Mouse (Mus musculus) heart, embryonic 15.5 days (tissue): ENCODE measurements around the gene Gldn. TPM values are rescaled to one million over a fixed set of nuclear protein-coding genes. Genes with fewer than 3 reads are reported as not detected.

Experiments used
- ATAC-seq: fragments of 200-750 bp; cut with Nextera tagmentation; replicated peaks from 2 replicates; pipeline ENCODE4 v1.8.0; 2017; ENCODE audit warnings: low read depth, moderate TSS enrichment; ENCODE audit not compliant: insufficient number of reproducible peaks, insufficient read depth, low FRiP score
- H3K27ac ChIP-seq: fragments of 300-500 bp; sonication (generic); 2 replicates; pipeline ENCODE4 v1.5.1; 2015; ENCODE audit warnings: mild to moderate bottlenecking, inconsistent platforms
- H3K27me3 ChIP-seq: fragments of 300-500 bp; sonication (generic); 2 replicates; pipeline ENCODE4 v1.6.1; 2015; ENCODE audit warnings: inconsistent platforms
- H3K36me3 ChIP-seq: fragments of 300-500 bp; sonication (generic); 2 replicates; pipeline ENCODE4 v1.6.1; 2015; ENCODE audit warnings: mild to moderate bottlenecking, inconsistent platforms
- H3K4me1 ChIP-seq: fragments of 300-500 bp; sonication (generic); replicated peaks from 2 replicates; pipeline ENCODE4 v1.6.1; 2015; ENCODE audit warnings: inconsistent platforms
- H3K4me2 ChIP-seq: fragments of 300-500 bp; sonication (generic); 2 replicates; pipeline ENCODE4 v1.6.1; 2015; ENCODE audit warnings: inconsistent platforms, mild to moderate bottlenecking, moderate library complexity
- H3K4me3 ChIP-seq: fragments of 300-500 bp; sonication (generic); 2 replicates; pipeline ENCODE4 v1.5.1; 2015; ENCODE audit warnings: mild to moderate bottlenecking, inconsistent platforms
- H3K9ac ChIP-seq: fragments of 300-500 bp; sonication (generic); 2 replicates; pipeline ENCODE4 v1.6.1; 2015; ENCODE audit warnings: mild to moderate bottlenecking, inconsistent platforms
- H3K9me3 ChIP-seq: fragments of 300-500 bp; sonication (generic); replicated peaks from 2 replicates; pipeline ENCODE4 v1.6.1; 2016; ENCODE audit warnings: inconsistent platforms
- WGBS: fragments of 180-500 bp; shearing (Covaris S2); methylation state at CpG from one replicate; pipeline ENCODE4 v1.1.7; 2015; ENCODE audit warnings: mixed read lengths; 5-methylcytosine and 5-hydroxymethylcytosine counted together
- polyA plus RNA-seq: library from polyadenylated mRNA; unstranded; fragments of >200 nt; fragmentation: Nextera tagmentation; extraction: Ambion mirVana; gene quantifications from 2 replicates; pipeline ENCODE4 v1.2.1, GENCODE M21; 2015

Gene Gldn
- polyA plus RNA-seq: not detected in 2 replicates

GRCm38 (mm10) chr9:54286331-54286987 is at the start of gene Gldn:
Gldn (plus strand) TSS chr9:54286486.
- no peak within 1 kb of the TSS for H3K9ac ChIP-seq
- H3K4me3 ChIP-seq: peak within 1 kb of the TSS; percentile 33
- no peaks in the 10 kb centered on the region for H3K9me3 ChIP-seq
- no peak; the same call in 1 of the 2 replicates for ATAC-seq
- peak within 1 kb of the TSS; percentile 59 for H3K4me2 ChIP-seq
- H3K27me3 ChIP-seq: peaks cover 47% of the 10 kb centered on the region
- no peaks in the 10 kb centered on the region for H3K36me3 ChIP-seq
- H3K4me1 ChIP-seq: peaks cover 6% of the 10 kb centered on the region
- 2% methylated on average over 61 of the region's 61 CpGs for WGBS
- no peak within 1 kb of the TSS for H3K27ac ChIP-seq

DNA sequence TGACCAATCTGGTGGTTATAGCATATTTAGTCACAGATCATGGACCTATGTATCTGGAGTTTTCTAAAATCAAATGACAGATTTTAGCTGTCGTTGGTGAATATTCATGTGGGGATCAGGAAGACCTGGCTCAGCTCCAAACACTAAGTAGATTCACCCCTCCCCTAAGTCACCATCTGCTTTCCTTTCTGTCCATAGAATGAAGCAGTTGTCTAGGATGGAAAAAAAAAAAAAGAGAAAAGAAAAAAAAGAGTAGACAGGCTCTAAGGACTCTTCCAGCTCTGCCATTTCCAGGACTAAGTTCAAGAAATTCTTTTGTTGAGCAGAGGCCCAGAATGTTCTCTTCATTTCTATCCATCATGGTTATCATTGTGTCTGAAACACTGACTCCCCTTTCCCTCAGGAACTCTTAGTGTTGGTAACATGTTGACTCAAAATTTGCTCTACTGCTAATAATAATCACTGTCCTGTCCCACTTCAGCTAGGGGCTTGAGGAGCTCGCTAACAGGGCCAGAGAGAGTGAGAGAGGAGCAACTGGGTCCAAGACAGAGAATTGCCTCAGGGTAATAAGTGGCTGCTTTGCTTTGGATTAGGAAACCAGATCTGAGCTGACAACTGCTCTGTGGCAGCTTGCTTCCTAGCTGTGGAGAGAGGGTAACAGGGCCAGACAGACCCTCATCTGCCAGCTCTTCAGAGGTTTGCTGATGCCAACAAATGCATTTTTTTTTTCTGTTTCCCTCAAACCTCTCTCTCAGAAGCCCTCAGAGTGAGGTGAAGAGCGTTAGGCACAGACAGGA is 41.2 kb upstream of the Gldn start:
- H3K4me2 ChIP-seq: no peak overlapping the region
- H3K36me3 ChIP-seq: no peaks in the 10 kb centered on the region
- no peak overlapping the region for H3K9ac ChIP-seq
- H3K27ac ChIP-seq: no peak overlapping the region
- no peaks in the 10 kb centered on the region for H3K4me1 ChIP-seq
- no peaks in the 10 kb centered on the region for H3K9me3 ChIP-seq
- no peaks in the 10 kb centered on the region for H3K27me3 ChIP-seq
- ATAC-seq: no peak
- 62% methylated on average over 3 of the region's 3 CpGs for WGBS
- no peak overlapping the region for H3K4me3 ChIP-seq

DNA sequence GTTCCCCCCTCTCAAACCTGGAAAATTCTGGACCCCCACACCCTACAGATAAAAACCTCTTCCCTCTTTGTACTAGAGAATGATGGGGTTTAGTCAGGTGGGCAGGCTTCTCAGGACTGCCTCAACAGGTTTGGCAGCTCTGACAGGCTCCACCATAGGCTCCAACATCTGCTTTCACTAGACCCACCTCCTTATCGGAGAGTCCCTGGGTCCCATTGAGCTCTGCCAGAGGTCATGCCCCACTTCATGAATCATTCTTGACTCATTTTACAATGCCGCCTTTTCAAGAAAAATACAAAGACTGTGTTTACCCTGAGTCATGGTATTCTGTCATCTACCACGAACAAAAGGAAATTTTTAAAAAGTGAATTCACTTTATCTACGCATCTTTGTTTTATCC is 21.5 kb upstream of the Gldn start:
- Histone ChIP-seq H3K27ac (no peak overlapping the region), H3K9me3 (no peaks in the 10 kb centered on the region), H3K36me3 (no peaks in the 10 kb centered on the region), H3K4me1 (no peaks in the 10 kb centered on the region), H3K4me3 (no peak overlapping the region), H3K4me2 (no peak overlapping the region), H3K9ac (no peak overlapping the region), H3K27me3 (no peaks in the 10 kb centered on the region)
- ATAC-seq: no peak
- 73% methylated on average over 4 of the region's 4 CpGs for WGBS

- H3K36me3 ChIP-seq: no peaks in the 10 kb centered on the region
- no peak within 1 kb of the TSS for H3K27ac ChIP-seq
- ATAC-seq: no peak
- no peaks in the 10 kb centered on the region for H3K9me3 ChIP-seq
- H3K4me2 ChIP-seq: no peak within 1 kb of the TSS
- H3K4me1 ChIP-seq: no peaks in the 10 kb centered on the region
- H3K9ac ChIP-seq: no peak within 1 kb of the TSS
- H3K27me3 ChIP-seq: no peaks in the 10 kb centered on the region
- no peak within 1 kb of the TSS for H3K4me3 ChIP-seq
- WGBS: 70% methylated on average over 7 of the region's 7 CpGs
These were observed 18.3 kb upstream of the Gldn start, which contains the start of gene Cyp19a1 for GRCm38 (mm10) chr9:54268010-54268409. Cyp19a1 (minus strand) TSS chr9:54268110.

GRCm38 (mm10) chr9:54269987-54270386 is 16.3 kb upstream of the Gldn start:
- WGBS: 71% methylated on average over 6 of the region's 6 CpGs
- no peaks in the 10 kb centered on the region for H3K27me3 ChIP-seq
- H3K9me3 ChIP-seq: no peaks in the 10 kb centered on the region
- H3K9ac ChIP-seq: no peak overlapping the region
- no peak overlapping the region for H3K4me3 ChIP-seq
- no peaks in the 10 kb centered on the region for H3K4me1 ChIP-seq
- ATAC-seq: no peak
- H3K27ac ChIP-seq: no peak overlapping the region
- H3K36me3 ChIP-seq: no peaks in the 10 kb centered on the region
- H3K4me2 ChIP-seq: no peak overlapping the region

DNA sequence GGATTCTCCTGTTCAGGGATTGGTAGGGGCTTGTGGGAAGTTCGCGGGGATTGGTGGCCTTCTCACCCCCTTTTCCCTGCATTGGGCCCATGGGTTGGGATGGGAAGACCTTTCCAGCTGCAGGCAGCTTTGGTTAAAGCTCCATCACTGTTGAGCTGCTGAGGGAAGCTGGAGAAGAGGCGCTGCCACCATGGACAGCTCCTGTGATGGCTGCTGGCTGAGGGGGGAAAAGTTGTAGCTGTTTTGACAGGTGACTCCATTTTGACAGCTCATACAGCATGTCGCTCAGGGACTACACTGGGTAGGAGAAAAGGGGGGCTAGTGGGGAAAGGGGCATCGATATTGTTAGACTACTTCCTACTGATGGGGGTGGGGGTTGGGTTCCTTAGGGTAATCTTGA is 15.4 kb upstream of the Gldn start:
- no peak overlapping the region for H3K4me2 ChIP-seq
- no peak overlapping the region for H3K27ac ChIP-seq
- no peak overlapping the region for H3K4me3 ChIP-seq
- H3K36me3 ChIP-seq: no peaks in the 10 kb centered on the region
- H3K4me1 ChIP-seq: no peaks in the 10 kb centered on the region
- 22% methylated on average over 5 of the region's 5 CpGs for WGBS
- no peaks in the 10 kb centered on the region for H3K9me3 ChIP-seq
- H3K9ac ChIP-seq: no peak overlapping the region
- no peak for ATAC-seq
- no peaks in the 10 kb centered on the region for H3K27me3 ChIP-seq

DNA sequence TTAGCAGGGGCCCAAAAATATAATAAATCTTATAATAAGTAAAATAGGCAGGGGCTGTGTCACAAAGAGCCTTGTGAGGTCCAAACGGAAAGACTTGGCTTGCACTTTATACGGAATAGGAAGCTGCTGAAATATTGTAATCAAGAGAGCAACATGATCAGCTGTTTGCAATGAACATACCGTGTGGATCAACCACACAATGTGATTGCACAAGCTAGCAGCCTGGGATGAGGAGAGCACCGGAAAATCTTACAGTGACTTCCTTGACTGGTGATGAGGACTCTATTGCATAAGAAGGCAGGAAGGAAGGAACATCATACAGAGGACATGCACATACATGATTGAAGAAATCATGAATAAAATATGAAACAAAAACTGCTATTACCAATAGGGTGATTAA is 11.0 kb upstream of the Gldn start:
- H3K9me3 ChIP-seq: no peaks in the 10 kb centered on the region
- 80% methylated on average over 4 of the region's 4 CpGs for WGBS
- H3K4me3 ChIP-seq: no peak overlapping the region
- H3K4me1 ChIP-seq: no peaks in the 10 kb centered on the region
- no peak overlapping the region for H3K9ac ChIP-seq
- H3K36me3 ChIP-seq: no peaks in the 10 kb centered on the region
- H3K4me2 ChIP-seq: no peak overlapping the region
- H3K27me3 ChIP-seq: no peaks in the 10 kb centered on the region
- ATAC-seq: no peak
- H3K27ac ChIP-seq: no peak overlapping the region

DNA sequence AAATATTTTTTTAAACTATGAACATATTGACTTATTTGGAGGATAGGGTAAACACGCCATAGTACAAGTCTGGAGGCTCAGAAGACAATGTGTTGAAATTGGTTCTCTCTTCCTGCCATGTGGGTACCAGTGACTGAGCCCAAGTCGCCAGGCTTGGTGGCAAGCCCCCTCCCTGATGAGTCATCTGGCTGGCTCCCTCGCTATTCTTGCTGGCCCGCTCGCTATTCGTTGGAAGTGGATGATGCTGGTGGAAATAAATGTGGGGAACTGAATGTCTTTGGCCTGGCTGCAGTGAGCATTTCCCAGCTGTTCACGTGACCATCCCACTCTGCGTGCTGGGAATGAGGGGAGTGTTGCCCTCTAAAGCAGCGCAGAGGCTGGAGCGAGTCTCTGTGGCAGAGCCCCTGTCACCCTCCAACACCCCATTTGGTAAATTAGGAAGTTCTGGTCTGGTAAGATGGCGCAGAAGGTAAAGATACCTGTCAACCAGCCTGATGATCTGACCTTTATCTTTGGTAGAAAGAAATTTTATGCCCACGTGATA is 7.2 kb upstream of the Gldn start:
- no peak overlapping the region for H3K9ac ChIP-seq
- H3K4me3 ChIP-seq: no peak overlapping the region
- H3K27ac ChIP-seq: no peak overlapping the region
- H3K27me3 ChIP-seq: peaks cover 12% of the 10 kb centered on the region
- no peak for ATAC-seq
- no peaks in the 10 kb centered on the region for H3K9me3 ChIP-seq
- H3K36me3 ChIP-seq: no peaks in the 10 kb centered on the region
- no peaks in the 10 kb centered on the region for H3K4me1 ChIP-seq
- 74% methylated on average over 12 of the region's 12 CpGs for WGBS
- H3K4me2 ChIP-seq: no peak overlapping the region

GRCm38 (mm10) chr9:54287804-54288203 is 1.5 kb downstream of the Gldn start:
- no peaks in the 10 kb centered on the region for H3K9me3 ChIP-seq
- no peaks in the 10 kb centered on the region for H3K36me3 ChIP-seq
- no peak for ATAC-seq
- 69% methylated on average over 5 of the region's 5 CpGs for WGBS
- no peak overlapping the region for H3K4me2 ChIP-seq
- H3K4me3 ChIP-seq: no peak overlapping the region
- H3K27ac ChIP-seq: no peak overlapping the region
- H3K9ac ChIP-seq: no peak overlapping the region
- peaks cover 6% of the 10 kb centered on the region for H3K4me1 ChIP-seq
- peaks cover 46% of the 10 kb centered on the region for H3K27me3 ChIP-seq

- ATAC-seq: no peak
These were observed 13.1 kb downstream of the Gldn start for GRCm38 (mm10) chr9:54299389-54299788.

DNA sequence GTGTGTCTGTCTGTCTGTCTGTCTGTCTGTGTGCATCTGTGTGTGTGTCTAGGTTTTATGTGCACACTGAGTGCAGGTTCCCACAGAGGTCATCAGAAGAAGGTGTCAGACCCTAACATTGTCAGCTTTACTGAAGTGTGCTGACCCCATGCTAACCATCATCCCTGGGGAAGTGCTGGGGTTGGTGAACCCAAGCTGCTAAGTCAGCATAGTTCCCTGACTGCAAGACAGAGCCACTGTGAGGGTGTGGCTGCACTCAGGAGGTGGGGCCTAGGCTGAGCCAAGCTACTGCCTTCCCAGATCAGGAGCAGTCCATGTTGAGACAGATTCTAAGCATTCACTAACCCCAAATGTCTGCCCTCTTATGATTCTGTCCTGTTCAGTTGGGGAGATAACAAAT is 13.5 kb downstream of the Gldn start:
- ATAC-seq: no peak

More at GRCm38 (mm10) chr9:54299389-54299788, 13.1 kb downstream of the Gldn start:
- Histone ChIP-seq H3K36me3 (no peaks in the 10 kb centered on the region), H3K27me3 (no peaks in the 10 kb centered on the region), H3K9ac (no peak overlapping the region), H3K4me2 (no peak overlapping the region), H3K4me3 (no peak overlapping the region), H3K9me3 (no peaks in the 10 kb centered on the region), H3K4me1 (no peaks in the 10 kb centered on the region), H3K27ac (no peak overlapping the region)
- 85% methylated on average over 3 of the region's 3 CpGs for WGBS

More for the DNA sequence above, 13.5 kb downstream of the Gldn start:
- Histone ChIP-seq H3K4me2 (no peak overlapping the region), H3K27me3 (no peaks in the 10 kb centered on the region), H3K4me3 (no peak overlapping the region), H3K27ac (no peak overlapping the region), H3K9me3 (no peaks in the 10 kb centered on the region), H3K9ac (no peak overlapping the region), H3K36me3 (no peaks in the 10 kb centered on the region), H3K4me1 (no peaks in the 10 kb centered on the region)
